Mouse (Mus musculus): Measurements from ENCODE around the gene Dpm3.

GRCm38 (mm10) chr3:89279153-89279890 is 20.2 kb downstream of the Dpm3 start:
- TF ChIP-seq CTCF (IDR thresholded peaks at IDR 0.05; ENCODE audit: low read depth) (no peak), EP300 (IDR thresholded peaks at IDR 0.05; ENCODE audit: low read depth) (no peak)

Measured in liver, embryonic 14.5 days (tissue).